9 mouse cellular contexts compared by ENCODE assay signal in genomic region chr6:53290215-53290990, GRCm38 (mm10). TPM values are rescaled to one million over a fixed set of nuclear protein-coding genes. Genes with fewer than 3 reads are reported as not detected.
DNase-seq lines count a peak whose midpoint lies in the region; ATAC-seq lines count a peak whose summit lies in the region.
"Had no signal": no experiment of that assay in that cellular context is flagged by ENCODE, and none has a peak within 500 bp of the region (broad histone marks: within the 10 kb centered on the region; RNA-seq: fewer than 3 reads in every experiment).

No protein-coding gene starts in this region.

- 33% methylated on average over 8 of the region's 8 CpGs for WGBS in midbrain, embryonic 11.5 days
- 37% methylated on average over 8 of the region's 8 CpGs for WGBS in midbrain, embryonic 15.5 days
- WGBS in heart, embryonic 13.5 days: 40% methylated on average over 8 of the region's 8 CpGs
- WGBS in intestine, embryonic 16.5 days: 41% methylated on average over 8 of the region's 8 CpGs

- ATAC-seq in midbrain, embryonic 11.5 days (ENCODE audit: low FRiP score): no peak
- ATAC-seq in midbrain, embryonic 15.5 days (replicated peaks): no peak
- no peak for ATAC-seq in heart, embryonic 13.5 days (ENCODE audit: extremely low read depth, insufficient number of reproducible peaks, low FRiP score, low TSS enrichment)
- ATAC-seq in intestine, embryonic 16.5 days: no peak

- H3K4me1 ChIP-seq in midbrain, embryonic 11.5 days (ENCODE audit: control insufficient read depth, insufficient read depth, low read length): peaks cover 13% of the 10 kb centered on the region
- peaks cover 29% of the 10 kb centered on the region for H3K4me1 ChIP-seq in midbrain, embryonic 15.5 days
- peaks cover 68% of the 10 kb centered on the region for H3K4me1 ChIP-seq in heart, embryonic 13.5 days
- H3K4me1 ChIP-seq in intestine, embryonic 16.5 days (ENCODE audit: control insufficient read depth, insufficient read depth, low read length): peaks cover 22% of the 10 kb centered on the region

- H3K27ac ChIP-seq in midbrain, embryonic 11.5 days (ENCODE audit: low read depth, low read length): no peak overlapping the region
- no peak overlapping the region for H3K27ac ChIP-seq in midbrain, embryonic 15.5 days
- peak overlapping the region; percentile 50 for H3K27ac ChIP-seq in heart, embryonic 13.5 days (replicated peaks)
- no peak overlapping the region for H3K27ac ChIP-seq in intestine, embryonic 16.5 days (ENCODE audit: low read length)

- peaks cover 52% of the 10 kb centered on the region for H3K27me3 ChIP-seq in midbrain, embryonic 11.5 days (ENCODE audit: control insufficient read depth, insufficient read depth, low read length)
- peaks cover 57% of the 10 kb centered on the region for H3K27me3 ChIP-seq in midbrain, embryonic 15.5 days (replicated peaks)
- peaks cover 13% of the 10 kb centered on the region for H3K27me3 ChIP-seq in heart, embryonic 13.5 days (replicated peaks)
- peaks cover 37% of the 10 kb centered on the region for H3K27me3 ChIP-seq in intestine, embryonic 16.5 days (replicated peaks; ENCODE audit: control insufficient read depth, insufficient read depth, low read length)

- H3K4me2 ChIP-seq in midbrain, embryonic 11.5 days: no peak overlapping the region
- H3K4me2 ChIP-seq in midbrain, embryonic 15.5 days: no peak overlapping the region
- H3K4me2 ChIP-seq in heart, embryonic 13.5 days: peak overlapping the region; percentile 90
- no peak overlapping the region for H3K4me2 ChIP-seq in intestine, embryonic 16.5 days (ENCODE audit: low read depth, low read length)

- no peak overlapping the region for H3K9ac ChIP-seq in midbrain, embryonic 11.5 days (ENCODE audit: low read length)
- H3K9ac ChIP-seq in midbrain, embryonic 15.5 days: no peak overlapping the region
- peak overlapping the region; percentile 93 for H3K9ac ChIP-seq in heart, embryonic 13.5 days
- no peak overlapping the region for H3K9ac ChIP-seq in intestine, embryonic 16.5 days (ENCODE audit: low read depth, low read length)

- peak; percentile 14 for DNase-seq in cerebellum, adult 9-10 months
- DNase-seq in cerebellum, postnatal 4 days (ENCODE audit: low spot score in 2 of 2): no peak
- peak; percentile 90 for DNase-seq in midbrain, embryonic 11.5 days (ENCODE audit: low spot score, missing footprints)
- DNase-seq in retina, postnatal 1 day: peak; percentile 43
- no peak for DNase-seq in ovary, adult 18-20 months (ENCODE audit: low spot score)
- DNase-seq: layer of hippocampus, postnatal 36 days had no signal

- H3K36me3 ChIP-seq in midbrain, embryonic 11.5 days (ENCODE audit: control insufficient read depth, insufficient read depth, low read length): no peaks in the 10 kb centered on the region
- H3K36me3 ChIP-seq in midbrain, embryonic 15.5 days (replicated peaks): no peaks in the 10 kb centered on the region
- no peaks in the 10 kb centered on the region for H3K36me3 ChIP-seq in heart, embryonic 13.5 days
- H3K36me3 ChIP-seq in intestine, embryonic 16.5 days (ENCODE audit: control insufficient read depth, insufficient read depth, low read length): no peaks in the 10 kb centered on the region

- H3K9me3 ChIP-seq in midbrain, embryonic 11.5 days (ENCODE audit: control insufficient read depth, low read length): no peaks in the 10 kb centered on the region
- no peaks in the 10 kb centered on the region for H3K9me3 ChIP-seq in midbrain, embryonic 15.5 days
- H3K9me3 ChIP-seq in heart, embryonic 13.5 days: no peaks in the 10 kb centered on the region
- no peaks in the 10 kb centered on the region for H3K9me3 ChIP-seq in intestine, embryonic 16.5 days (ENCODE audit: control insufficient read depth, low read length)

- H3K4me3 ChIP-seq in midbrain, embryonic 11.5 days (ENCODE audit: low read depth, low read length): no peak overlapping the region
- H3K4me3 ChIP-seq in midbrain, embryonic 15.5 days: no peak overlapping the region
- H3K4me3 ChIP-seq in heart, embryonic 13.5 days: peak overlapping the region; percentile 83
- H3K4me3 ChIP-seq in intestine, embryonic 16.5 days (ENCODE audit: low read length): no peak overlapping the region

RNA-seq across cellular contexts. Expression of gene Creb5, which starts 3.3 kb away (rescaled TPM):
- 3.8 and 4.1 TPM in 2 replicates for polyA plus RNA-seq in midbrain, embryonic 11.5 days (2014; fragmentation: Nextera tagmentation; extraction: Ambion mirVana)
- 3.4 and 4.2 TPM in 2 replicates for polyA plus RNA-seq in midbrain, embryonic 15.5 days (2015; fragmentation: Nextera tagmentation; extraction: Ambion mirVana)
- 31.1 and 33.0 TPM in 2 replicates for polyA plus RNA-seq in heart, embryonic 13.5 days (2015; fragmentation: Nextera tagmentation; extraction: Ambion mirVana)
- 4.1 and 5.9 TPM in 2 replicates for polyA plus RNA-seq in intestine, embryonic 16.5 days (2015; fragmentation: Nextera tagmentation; extraction: Ambion mirVana)

Comparison
In these comparisons a context has a peak if more than half of its experiments do, and no peak if none do; other contexts are left out.
1. DNase-seq: peak in cerebellum, adult 9-10 months (single experiment), midbrain, embryonic 11.5 days (single experiment) and retina, postnatal 1 day (single experiment); none in cerebellum, postnatal 4 days (0 of 2) and ovary, adult 18-20 months (single experiment).